Mouse (Mus musculus): Measurements from ENCODE around the gene Mef2c.
A peak's percentile ranks its signal among the peaks of the same experiment; 100 is the strongest.

Mef2c gene

DNA sequence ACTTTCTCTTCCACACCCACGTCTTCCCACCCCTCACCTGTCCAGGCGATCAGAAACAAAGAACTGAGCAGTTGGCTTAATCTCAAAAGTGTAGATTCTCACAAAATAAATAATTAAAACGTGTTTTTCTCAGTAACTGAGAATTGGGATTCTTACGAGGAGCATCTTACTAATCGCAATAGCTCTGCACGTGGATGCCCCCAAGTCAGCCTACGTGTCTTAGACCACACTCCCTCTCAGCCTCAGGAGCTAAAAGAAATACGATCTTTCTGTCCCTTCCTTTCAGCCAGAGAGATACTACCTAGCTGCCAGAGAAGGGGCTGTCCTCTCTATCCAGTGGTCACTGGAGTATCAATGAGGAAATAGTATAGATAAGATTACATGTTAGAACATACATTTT lies 106.3 kb downstream of the Mef2c start:
- DNase-seq (ENCODE audit: low read depth, low spot score) = no peak

DNA sequence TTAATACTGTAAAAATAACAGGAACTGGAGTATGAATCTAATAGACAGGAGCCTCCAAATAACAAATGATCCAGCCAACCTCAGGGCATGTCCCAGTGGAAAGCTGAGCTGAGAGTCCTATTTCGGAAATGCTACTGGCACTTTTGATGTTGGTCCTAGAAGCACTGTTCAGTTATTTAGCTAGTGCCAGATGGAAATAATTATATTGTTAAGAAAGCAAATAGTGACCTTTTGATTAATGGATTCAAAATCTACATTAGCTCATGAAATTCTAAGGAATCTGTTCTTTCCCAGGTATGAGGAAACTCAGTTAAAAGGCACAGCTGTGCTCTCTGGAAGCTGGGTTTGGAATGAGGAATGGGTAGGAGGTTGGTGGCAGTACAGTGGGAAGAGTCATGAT lies 108.4 kb downstream of the Mef2c start:
- DNase-seq (ENCODE audit: low read depth, low spot score) = no peak

GRCm38 (mm10) chr13:83615875-83616274 lies 112.0 kb downstream of the Mef2c start:
- no peak for DNase-seq (ENCODE audit: low read depth, low spot score)

DNA sequence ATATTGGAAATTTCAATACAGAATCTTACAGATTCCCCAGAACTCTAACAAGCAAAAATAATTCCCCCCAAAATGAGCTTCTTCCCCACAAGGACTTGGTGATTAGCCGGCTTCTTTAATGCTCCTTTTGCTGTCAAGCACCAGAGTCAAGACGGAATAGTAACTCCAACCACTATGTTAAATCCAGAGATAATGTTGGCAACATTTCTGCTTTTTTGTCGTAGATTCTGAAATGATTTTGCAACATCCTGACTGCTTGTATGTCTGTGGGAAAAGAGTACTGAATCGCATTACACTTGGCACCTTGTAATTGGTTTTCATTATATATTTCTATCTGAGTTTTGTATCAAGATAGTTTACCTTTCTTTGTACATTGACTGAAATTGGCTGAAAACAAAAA lies 120.8 kb downstream of the Mef2c start:
- no peak for DNase-seq (ENCODE audit: low read depth, low spot score)

- DNase-seq (ENCODE audit: low read depth, low spot score) = no peak
These were observed 123.6 kb downstream of the Mef2c start for GRCm38 (mm10) chr13:83627429-83627828.

DNA sequence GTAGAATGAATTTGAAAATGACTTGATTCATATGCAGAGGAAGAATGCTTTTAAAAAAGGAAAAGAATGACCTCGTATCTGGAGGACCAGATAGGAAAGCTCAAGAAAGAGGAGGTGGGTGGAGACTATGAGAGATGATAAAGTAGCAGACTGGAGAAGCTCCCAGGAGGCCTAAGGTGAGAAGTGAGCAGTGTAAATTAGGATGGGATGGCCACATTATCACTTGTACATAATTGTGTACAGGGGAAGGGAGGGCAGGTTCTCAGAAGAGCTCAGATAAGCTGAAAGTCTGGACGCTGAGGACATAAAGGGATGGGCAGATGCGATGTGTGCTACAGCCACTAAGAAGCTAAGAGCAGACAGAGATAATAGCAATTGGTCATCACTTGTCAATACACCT lies 124.3 kb downstream of the Mef2c start:
- no peak for DNase-seq (ENCODE audit: low read depth, low spot score)

DNA sequence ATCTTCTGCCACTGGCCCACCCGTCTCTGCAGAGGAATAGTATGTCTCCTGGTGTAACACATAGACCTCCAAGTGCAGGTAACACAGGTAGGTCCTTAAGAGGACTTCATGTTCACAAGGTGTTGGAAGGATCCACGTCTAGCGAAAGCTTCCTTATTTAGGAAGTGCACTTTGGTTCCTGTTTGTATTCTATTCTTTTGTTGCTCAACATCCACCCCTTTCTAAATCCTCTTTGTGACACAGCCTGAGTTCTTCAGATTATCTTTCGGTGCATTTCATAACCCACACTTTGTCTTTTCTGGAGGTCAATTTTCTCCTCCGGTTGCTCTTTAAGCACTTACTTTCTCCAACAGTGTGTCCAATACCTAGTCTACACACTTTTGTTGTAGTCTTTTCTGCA lies 129.3 kb downstream of the Mef2c start:
- DNase-seq (ENCODE audit: low read depth, low spot score) = no peak

GRCm38 (mm10) chr13:83635218-83635617 lies 131.4 kb downstream of the Mef2c start:
- DNase-seq (ENCODE audit: low read depth, low spot score) = no peak

- no peak for DNase-seq (ENCODE audit: low read depth, low spot score)
These were observed 133.8 kb downstream of the Mef2c start for GRCm38 (mm10) chr13:83637666-83638065.

DNA sequence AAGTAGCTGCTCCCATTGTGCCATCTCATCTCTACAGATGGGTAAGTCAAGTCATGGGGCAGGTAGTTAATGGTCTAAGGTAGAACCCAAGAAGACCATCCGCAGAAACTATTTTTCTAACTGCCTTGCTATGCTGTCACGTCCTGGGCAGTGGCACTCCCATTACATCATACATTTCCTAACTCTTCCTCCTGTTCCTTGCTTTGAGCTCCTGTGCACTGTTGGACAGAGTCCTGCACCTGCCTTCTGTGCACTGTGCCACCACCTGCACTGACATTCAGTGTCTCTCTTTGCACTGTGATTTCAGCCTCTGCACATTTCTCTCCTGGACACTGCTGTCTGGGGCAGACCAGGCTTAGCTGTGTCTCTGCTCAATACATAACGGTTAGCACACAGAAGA lies 134.9 kb downstream of the Mef2c start:
- no peak for DNase-seq (ENCODE audit: low read depth, low spot score)

- DNase-seq (ENCODE audit: low read depth, low spot score) = no peak
These were observed 145.2 kb downstream of the Mef2c start for GRCm38 (mm10) chr13:83649051-83649450.

- DNase-seq (ENCODE audit: low read depth, low spot score) = no peak
These were observed 146.1 kb downstream of the Mef2c start for GRCm38 (mm10) chr13:83649795-83650476.

DNA sequence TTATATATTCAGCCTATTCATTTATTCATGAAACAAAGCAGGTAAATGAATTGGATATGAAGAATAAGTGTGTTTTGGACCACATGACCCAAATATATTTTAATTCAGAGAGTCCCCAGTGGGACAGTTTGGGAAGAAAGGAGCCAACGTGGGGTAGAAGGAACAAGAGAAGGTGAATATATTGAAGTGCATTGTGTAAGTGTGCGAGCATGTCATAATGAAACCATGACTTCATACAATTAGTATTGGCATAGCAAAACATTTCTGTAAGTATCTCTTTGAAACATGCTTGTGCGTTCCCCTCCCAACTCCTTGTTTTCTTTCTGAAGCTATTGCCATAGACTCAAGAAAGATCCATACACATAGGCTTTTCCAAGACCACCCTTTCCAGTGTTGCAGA lies 147.0 kb downstream of the Mef2c start:
- DNase-seq (ENCODE audit: low read depth, low spot score) = no peak

GRCm38 (mm10) chr13:83651941-83652548 lies 148.2 kb downstream of the Mef2c start:
- no peak for DNase-seq (ENCODE audit: low read depth, low spot score)

DNA sequence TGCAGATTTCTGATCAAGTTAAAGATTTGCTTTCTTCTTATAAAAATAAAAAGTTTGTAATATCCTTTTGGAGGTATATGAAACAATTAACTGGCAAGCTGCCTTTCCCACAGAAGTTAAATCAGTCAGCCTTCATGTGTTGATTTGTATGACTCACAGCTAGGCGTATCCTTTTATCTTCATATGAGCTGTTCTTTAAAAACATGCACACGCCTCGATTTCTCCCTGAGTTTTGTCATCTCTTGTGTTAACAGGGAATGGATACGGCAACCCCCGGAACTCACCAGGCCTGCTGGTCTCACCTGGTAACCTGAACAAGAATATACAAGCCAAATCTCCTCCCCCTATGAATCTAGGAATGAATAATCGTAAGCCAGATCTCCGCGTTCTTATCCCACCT lies 148.7 kb downstream of the Mef2c start:
- no peak for DNase-seq (ENCODE audit: low read depth, low spot score)

DNA sequence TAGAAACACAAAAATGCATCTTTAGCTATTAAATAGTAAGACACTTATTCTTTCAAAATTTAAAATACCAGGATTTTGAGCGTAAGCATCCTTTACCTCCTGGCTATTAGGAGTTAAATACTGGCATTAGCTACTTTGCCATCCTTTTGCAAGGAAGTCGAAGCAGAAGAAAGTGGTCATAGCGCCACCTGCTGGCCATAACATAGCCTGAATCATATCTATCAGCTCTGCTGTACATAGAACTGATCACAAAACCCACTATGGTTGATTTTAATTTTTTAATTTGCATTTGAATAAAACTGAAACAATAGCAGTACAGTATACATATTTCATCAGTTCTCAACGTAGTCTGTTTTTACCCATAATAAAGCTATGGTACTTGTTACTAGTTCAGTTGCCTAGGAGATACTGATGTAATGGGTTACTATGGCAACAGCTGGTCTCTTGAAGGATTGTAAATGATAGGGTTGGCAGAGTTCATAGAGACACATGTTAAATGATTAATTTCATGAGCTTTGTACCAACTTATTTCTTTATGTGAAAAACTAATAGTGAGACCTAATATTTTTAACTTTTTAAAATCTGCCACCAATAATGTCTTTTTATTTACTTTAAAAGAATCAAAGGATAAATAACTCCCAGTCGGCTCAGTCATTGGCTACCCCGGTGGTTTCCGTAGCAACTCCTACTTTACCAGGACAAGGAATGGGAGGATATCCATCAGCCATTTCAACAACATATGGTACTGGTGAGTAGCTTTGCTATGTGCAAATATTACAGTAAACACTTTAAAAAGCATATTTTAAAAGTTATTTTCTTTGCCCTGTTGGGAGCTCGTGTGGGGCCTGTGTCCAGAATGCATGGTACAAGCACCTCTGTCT lies 151.3 kb downstream of the Mef2c start:
- DNase-seq (ENCODE audit: low read depth, low spot score) = peak; percentile 81

- no peak for DNase-seq (ENCODE audit: low read depth, low spot score)
These were observed 152.3 kb downstream of the Mef2c start for GRCm38 (mm10) chr13:83656094-83656493.

DNA sequence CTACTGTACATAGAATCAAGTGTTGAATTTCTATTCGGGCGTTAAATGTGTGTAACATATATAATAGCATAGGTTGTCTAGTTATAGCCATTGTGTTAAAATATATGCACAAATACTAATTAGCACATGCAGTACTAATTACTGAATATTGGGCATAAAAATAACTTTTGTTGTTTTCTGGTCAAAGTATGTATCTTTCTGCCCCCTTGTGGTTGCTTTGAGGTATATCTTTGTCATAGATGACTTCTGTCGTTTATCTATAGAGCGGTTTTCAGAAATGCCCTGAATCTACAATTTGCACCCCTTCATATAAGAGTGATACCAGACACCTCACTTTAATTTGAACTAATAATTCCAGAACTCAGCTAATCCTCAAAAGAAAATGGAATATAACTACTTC lies 152.9 kb downstream of the Mef2c start:
- DNase-seq (ENCODE audit: low read depth, low spot score) = peak; percentile 26

DNA sequence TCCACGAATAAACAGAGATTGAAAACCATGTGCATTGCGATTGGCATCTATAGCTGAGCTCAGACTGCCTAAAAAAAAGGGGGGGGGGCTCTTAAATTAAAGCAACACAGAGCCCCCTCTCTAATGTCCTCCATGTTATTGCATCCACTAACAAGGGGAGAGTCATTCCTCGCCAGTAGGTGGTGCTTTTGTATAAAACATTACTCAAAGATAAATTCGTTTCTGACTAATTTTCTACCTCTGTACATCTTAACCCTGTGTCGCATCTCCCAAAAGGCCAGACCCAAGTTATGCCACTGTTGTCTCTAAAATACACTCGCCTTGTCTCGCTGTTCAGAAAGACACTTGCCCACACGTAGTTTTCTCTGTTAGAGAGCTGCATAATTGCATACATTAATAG lies 156.9 kb downstream of the Mef2c start:
- DNase-seq (ENCODE audit: low read depth, low spot score) = no peak

DNA sequence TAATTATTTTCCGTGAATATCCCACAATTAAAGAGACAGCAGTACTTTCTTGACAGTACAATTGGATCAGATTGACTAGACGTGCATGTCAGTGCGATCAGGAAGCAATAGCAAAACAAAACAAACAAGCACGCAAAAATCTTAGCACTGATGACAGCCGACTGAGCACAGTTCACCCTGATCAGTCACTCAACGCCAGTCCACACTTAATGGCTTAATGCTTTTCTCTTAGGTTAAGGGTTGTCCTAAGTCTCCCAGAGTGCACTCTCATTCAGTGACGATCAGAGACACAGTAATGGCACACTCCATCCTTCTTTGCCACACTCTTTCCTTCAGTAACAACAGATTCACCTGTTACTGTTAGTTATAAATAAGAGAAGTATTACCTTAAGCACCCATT lies 157.3 kb downstream of the Mef2c start:
- no peak for DNase-seq (ENCODE audit: low read depth, low spot score)

DNA sequence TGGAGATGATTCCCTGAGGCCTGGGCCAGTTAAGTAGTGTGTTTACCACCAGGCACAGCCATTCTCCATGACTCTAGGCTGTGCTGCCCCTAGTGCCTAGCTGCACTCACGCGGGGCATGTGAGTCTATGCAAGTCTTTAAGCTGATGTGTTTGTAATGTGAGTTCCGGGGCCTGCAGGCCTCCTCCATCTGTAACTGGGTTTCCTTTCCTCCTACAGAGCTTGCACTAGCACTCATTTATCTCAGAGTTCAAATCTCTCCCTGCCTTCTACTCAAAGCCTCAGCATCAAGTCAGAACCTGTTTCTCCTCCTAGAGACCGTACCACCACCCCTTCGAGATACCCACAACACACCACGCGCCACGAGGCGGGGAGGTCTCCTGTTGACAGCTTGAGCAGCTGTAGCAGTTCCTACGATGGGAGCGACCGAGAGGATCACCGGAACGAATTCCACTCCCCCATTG lies 158.3 kb downstream of the Mef2c start:
- DNase-seq (ENCODE audit: low read depth, low spot score) = no peak

GRCm38 (mm10) chr13:83666179-83666578 lies 162.3 kb downstream of the Mef2c start:
- no peak for DNase-seq (ENCODE audit: low read depth, low spot score)

DNA sequence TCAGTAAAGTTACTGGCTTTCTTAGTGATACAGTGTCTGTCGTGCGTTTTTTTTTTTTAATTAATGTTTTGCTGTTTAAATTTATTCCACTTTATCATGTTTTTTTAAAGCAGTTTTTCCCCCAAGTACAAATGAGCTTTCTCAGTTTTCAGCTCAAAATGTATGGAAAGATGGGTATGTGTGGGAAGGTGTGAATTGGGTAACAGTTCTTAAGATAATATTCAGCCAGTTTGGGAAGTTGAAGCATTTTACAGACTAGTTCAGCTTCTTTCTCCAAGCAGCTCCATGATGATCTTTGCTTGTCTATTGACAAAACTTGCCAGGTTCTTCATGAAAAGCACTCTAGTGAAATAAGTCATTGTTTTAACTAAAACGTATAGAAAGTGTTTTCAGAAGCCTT lies 163.2 kb downstream of the Mef2c start:
- no peak for DNase-seq (ENCODE audit: low read depth, low spot score)
